Mouse (Mus musculus) olfactory bulb, adult 2 months (tissue): ENCODE results near the gene Rhno1.

Source experiments
- CTCF ChIP-seq: fragments of 200-500 bp; IDR thresholded peaks from 2 replicates; pipeline ENCODE4 v1.5.1; 2012; ENCODE audit warnings: low read depth, mild to moderate bottlenecking, low read length, moderate library complexity; ENCODE audit not compliant: insufficient read depth
- POLR2A ChIP-seq: fragments of 200-500 bp; IDR thresholded peaks from 2 replicates; pipeline ENCODE4 v1.6.1; 2012; ENCODE audit warnings: mild to moderate bottlenecking, low read depth, low read length, moderate library complexity; ENCODE audit not compliant: insufficient read depth

- peak; percentile 74 for TF ChIP-seq CTCF
- TF ChIP-seq POLR2A = no peak
These were observed 3.7 kb downstream of the Rhno1 start for GRCm38 (mm10) chr6:128358999-128359398.
